Mouse (Mus musculus) limb, embryonic 11.5 days (tissue): ENCODE results near the gene Tomm7. TPM values are rescaled to one million over a fixed set of nuclear protein-coding genes. Genes with fewer than 3 reads are reported as not detected.
"Not testable (repeated sequence)": the region's sequence is repeated elsewhere in the genome, so short reads cannot be mapped to it uniquely, and the experiment has no call there.

Experiments used
- ATAC-seq: fragments of 200-750 bp; cut with Nextera tagmentation; 2 replicates; pipeline ENCODE4 v1.8.0; 2017; ENCODE audit warnings: low read depth; ENCODE audit not compliant: insufficient number of reproducible peaks, low FRiP score, low TSS enrichment
- DNase-seq: peaks from one replicate; pipeline ENCODE4 v3.0.0-alpha.2; 2015; ENCODE audit warnings: low spot score
- H3K27ac ChIP-seq: fragments of 300-500 bp; sonication (generic); replicated peaks from 2 replicates; pipeline ENCODE4 v1.5.1; 2014; ENCODE audit warnings: low read depth, mild to moderate bottlenecking, low read length
- H3K27me3 ChIP-seq: fragments of 300-500 bp; sonication (generic); 2 replicates; pipeline ENCODE4 v1.6.1; 2014; ENCODE audit warnings: mild to moderate bottlenecking, low read length, mixed read lengths; ENCODE audit not compliant: control insufficient read depth, insufficient read depth
- H3K36me3 ChIP-seq: fragments of 300-500 bp; sonication (generic); 2 replicates; pipeline ENCODE4 v1.6.1; 2014; ENCODE audit warnings: mild to moderate bottlenecking, low read length, moderate library complexity, mixed read lengths; ENCODE audit not compliant: control insufficient read depth, insufficient read depth
- H3K4me1 ChIP-seq: fragments of 300-500 bp; sonication (generic); 2 replicates; pipeline ENCODE4 v1.6.1; 2014; ENCODE audit warnings: low read length, mixed read lengths; ENCODE audit not compliant: control insufficient read depth, insufficient read depth
- H3K4me2 ChIP-seq: fragments of 300-500 bp; sonication (generic); 2 replicates; pipeline ENCODE4 v1.6.1; 2014; ENCODE audit warnings: low read depth, mild to moderate bottlenecking, moderate library complexity; ENCODE audit not compliant: severe bottlenecking
- H3K4me3 ChIP-seq: fragments of 300-500 bp; sonication (generic); 2 replicates; pipeline ENCODE4 v1.5.1; 2014; ENCODE audit warnings: low read depth, low read length
- H3K9ac ChIP-seq: fragments of 300-500 bp; sonication (generic); 2 replicates; pipeline ENCODE4 v1.6.1; 2014; ENCODE audit warnings: mild to moderate bottlenecking, low read length
- H3K9me3 ChIP-seq: fragments of 300-500 bp; sonication (generic); 2 replicates; pipeline ENCODE4 v1.6.1; 2016; ENCODE audit warnings: low read length; ENCODE audit not compliant: control insufficient read depth
- WGBS: fragments of 180-500 bp; shearing (Covaris S2); extraction: QIAGEN DNeasy Blood & Tissue Kit; methylation state at CpG from one replicate; pipeline ENCODE4 v1.1.7; 2014; 5-methylcytosine and 5-hydroxymethylcytosine counted together
- polyA plus RNA-seq: library from polyadenylated mRNA; unstranded; fragments of >200 nt; fragmentation: Nextera tagmentation; extraction: Ambion mirVana; gene quantifications from 2 replicates; pipeline ENCODE4 v1.2.1, GENCODE M21; 2014

Tomm7 gene
- polyA plus RNA-seq, 1 experiment from 2014 or later: 145 TPM

- Histone ChIP-seq H3K4me2 (no peak overlapping the region), H3K4me1 (no peaks in the 10 kb centered on the region), H3K27me3 (no peaks in the 10 kb centered on the region), H3K9ac (no peak overlapping the region), H3K36me3 (peaks cover 2% of the 10 kb centered on the region; the same call in 1 of the 2 replicates), H3K9me3 (no peaks in the 10 kb centered on the region), H3K4me3 (no peak overlapping the region), H3K27ac (no peak overlapping the region)
- 91% methylated on average over 7 of the region's 7 CpGs for WGBS
- no peak for ATAC-seq
- DNase-seq: no peak
Observed at GRCm38 (mm10) chr5:23838158-23838557, 5.8 kb downstream of the Tomm7 start.

GRCm38 (mm10) chr5:23835691-23836090 lies 8.3 kb downstream of the Tomm7 start:
- H3K27ac ChIP-seq, ATAC-seq, H3K36me3 ChIP-seq, H3K9me3 ChIP-seq, H3K4me3 ChIP-seq, H3K27me3 ChIP-seq, H3K4me2 ChIP-seq, DNase-seq, H3K9ac ChIP-seq, H3K4me1 ChIP-seq: not testable (repeated sequence)
- 69% methylated on average over 1 of the region's 1 CpGs for WGBS

- H3K9me3 ChIP-seq: no peaks in the 10 kb centered on the region
- no peaks in the 10 kb centered on the region for H3K36me3 ChIP-seq
- ATAC-seq: no peak
- H3K4me3 ChIP-seq: no peak overlapping the region
- WGBS: 35% methylated on average over 58 of the region's 58 CpGs
- H3K4me2 ChIP-seq: 0 out of 2 replicates have a peak overlapping the region, but pooled peaks have one; percentile 5
- peak; percentile 25 for DNase-seq
- H3K9ac ChIP-seq: no peak overlapping the region
- peaks cover 7% of the 10 kb centered on the region; the same call in 1 of the 2 replicates for H3K27me3 ChIP-seq
- H3K27ac ChIP-seq: no peak overlapping the region
- no peaks in the 10 kb centered on the region for H3K4me1 ChIP-seq
Observed at GRCm38 (mm10) chr5:23830897-23831752, 12.8 kb downstream of the Tomm7 start.

- DNase-seq: peak; percentile 78
- Histone ChIP-seq H3K9ac (no peak overlapping the region), H3K4me2 (no peak overlapping the region), H3K27me3 (peaks cover 4% of the 10 kb centered on the region; the same call in 1 of the 2 replicates), H3K4me1 (no peaks in the 10 kb centered on the region), H3K27ac (no peak overlapping the region), H3K9me3 (no peaks in the 10 kb centered on the region), H3K36me3 (no peaks in the 10 kb centered on the region), H3K4me3 (no peak overlapping the region)
- no peak for ATAC-seq
- WGBS: 39% methylated on average over 11 of the region's 11 CpGs
Observed at GRCm38 (mm10) chr5:23826321-23827004, 17.5 kb downstream of the Tomm7 start.

GRCm38 (mm10) chr5:23824171-23824733 lies 19.7 kb downstream of the Tomm7 start:
- WGBS: 83% methylated on average over 8 of the region's 8 CpGs
- DNase-seq: no peak
- Histone ChIP-seq H3K9me3 (no peaks in the 10 kb centered on the region), H3K4me1 (no peaks in the 10 kb centered on the region), H3K27ac (no peak overlapping the region), H3K9ac (no peak overlapping the region), H3K4me3 (no peak overlapping the region), H3K27me3 (no peaks in the 10 kb centered on the region), H3K4me2 (no peak overlapping the region), H3K36me3 (peaks cover 4% of the 10 kb centered on the region; the same call in 1 of the 2 replicates)
- ATAC-seq: no peak

GRCm38 (mm10) chr5:23822306-23822705 lies 21.7 kb downstream of the Tomm7 start:
- Histone ChIP-seq H3K4me1 (no peaks in the 10 kb centered on the region), H3K36me3 (peaks cover 7% of the 10 kb centered on the region), H3K4me2 (no peak overlapping the region), H3K9me3 (no peaks in the 10 kb centered on the region), H3K9ac (no peak overlapping the region), H3K27ac (no peak overlapping the region), H3K4me3 (no peak overlapping the region), H3K27me3 (no peaks in the 10 kb centered on the region)
- DNase-seq: no peak
- WGBS: 77% methylated on average over 11 of the region's 11 CpGs
- no peak for ATAC-seq

GRCm38 (mm10) chr5:23816681-23817080 lies 27.3 kb downstream of the Tomm7 start:
- no peak overlapping the region for H3K4me3 ChIP-seq
- H3K27me3 ChIP-seq: no peaks in the 10 kb centered on the region
- no peak overlapping the region for H3K4me2 ChIP-seq
- no peak overlapping the region for H3K27ac ChIP-seq
- H3K9me3 ChIP-seq: no peaks in the 10 kb centered on the region
- DNase-seq: no peak
- peaks cover 34% of the 10 kb centered on the region for H3K36me3 ChIP-seq
- 93% methylated on average over 15 of the region's 15 CpGs for WGBS
- no peak overlapping the region for H3K9ac ChIP-seq
- ATAC-seq: no peak
- no peaks in the 10 kb centered on the region for H3K4me1 ChIP-seq

- H3K27ac ChIP-seq: no peak overlapping the region
- H3K9me3 ChIP-seq: no peaks in the 10 kb centered on the region
- H3K27me3 ChIP-seq: no peaks in the 10 kb centered on the region
- ATAC-seq: no peak
- no peak overlapping the region for H3K9ac ChIP-seq
- DNase-seq: no peak
- H3K4me2 ChIP-seq: no peak overlapping the region
- 87% methylated on average over 5 of the region's 5 CpGs for WGBS
- H3K4me1 ChIP-seq: no peaks in the 10 kb centered on the region
- H3K36me3 ChIP-seq: peaks cover 36% of the 10 kb centered on the region
- H3K4me3 ChIP-seq: no peak overlapping the region
Observed at GRCm38 (mm10) chr5:23814841-23815240, 29.1 kb downstream of the Tomm7 start.
